Mouse (Mus musculus): Measurements from ENCODE around the gene C3ar1.

The C3ar1 gene

DNA sequence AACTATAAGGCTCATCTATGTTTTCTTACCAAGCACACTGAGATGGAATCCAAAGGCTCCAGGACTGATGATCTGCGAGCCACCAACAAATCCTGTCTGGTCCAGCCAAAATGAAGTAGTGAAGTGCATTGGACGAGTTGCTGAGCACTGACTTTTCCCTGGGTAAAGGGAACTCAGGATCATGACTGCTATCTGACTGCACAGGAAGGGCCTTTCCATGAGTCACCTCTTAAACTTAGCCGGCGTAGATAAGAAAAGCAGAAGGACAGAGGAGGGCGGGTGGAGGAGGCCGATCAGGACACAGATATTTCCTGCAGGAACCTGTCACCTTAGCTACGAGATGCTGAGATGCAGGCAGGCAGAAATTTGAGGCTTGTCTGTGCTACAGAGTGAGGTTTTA is at the start of gene C3ar1:
Gene C3ar1, minus strand, starts transcription at position 207 of the 400 bp plus-strand sequence.
- in situ Hi-C loops (cut with MboI; ENCODE audit: low pct_unique_long_range_greater_than_20kb in 1 of 2, low sequenced_read_pairs in 2 of 2, unreplicated experiment in 1 of 2), result no loop called here

- in situ Hi-C loops (cut with MboI; ENCODE audit: low pct_unique_long_range_greater_than_20kb in 1 of 2, low sequenced_read_pairs in 2 of 2, unreplicated experiment in 1 of 2), result loop anchor here in 1 of 2 experiments (10.0 to 25.0 kb wide), 3 partner anchors 112 to 370 kb away; partner anchors contain the start of gene Clec4d
These were observed 36.6 kb upstream of the C3ar1 start for GRCm38 (mm10) chr6:122892442-122893049.

- in situ Hi-C loops (cut with MboI; ENCODE audit: low pct_unique_long_range_greater_than_20kb in 1 of 2, low sequenced_read_pairs in 2 of 2, unreplicated experiment in 1 of 2), result loop anchor here in 1 of 2 experiments (25.0 kb wide), 1 partner anchor 373 kb away; the partner anchor contains the start of gene Clec4d
These were observed 33.6 kb upstream of the C3ar1 start for GRCm38 (mm10) chr6:122889599-122889998.

GRCm38 (mm10) chr6:122883603-122884002 is 27.6 kb upstream of the C3ar1 start:
- in situ Hi-C loops (cut with MboI; ENCODE audit: low pct_unique_long_range_greater_than_20kb in 1 of 2, low sequenced_read_pairs in 2 of 2, unreplicated experiment in 1 of 2), result loop anchor here in 1 of 2 experiments (25.0 kb wide), 1 partner anchor 379 kb away; the partner anchor contains the start of gene Clec4d

DNA sequence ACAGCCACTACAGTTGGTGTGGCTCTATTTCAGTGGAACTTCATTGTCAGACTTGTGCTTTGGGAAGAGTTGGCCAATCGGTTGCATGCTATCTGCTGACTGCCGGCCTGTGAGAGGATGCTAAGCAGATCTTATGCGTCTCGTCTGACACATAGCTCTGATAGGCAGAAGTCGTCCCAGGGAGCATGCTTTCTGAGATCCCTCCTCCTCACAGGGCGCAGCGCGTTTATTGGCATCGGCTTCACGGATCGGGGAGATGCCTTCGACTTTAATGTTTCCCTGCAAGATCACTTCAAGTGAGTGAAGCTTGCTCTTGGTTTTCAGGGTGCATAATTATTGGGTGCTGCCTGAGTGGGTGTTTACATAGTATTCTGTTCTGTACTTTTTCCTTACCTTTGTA is 25.3 kb upstream of the C3ar1 start:
- in situ Hi-C loops (cut with MboI; ENCODE audit: low pct_unique_long_range_greater_than_20kb in 1 of 2, low sequenced_read_pairs in 2 of 2, unreplicated experiment in 1 of 2), result loop anchor here in 1 of 2 experiments (25.0 kb wide), 1 partner anchor 381 kb away; the partner anchor contains the start of gene Clec4d

- in situ Hi-C loops (cut with MboI; ENCODE audit: low pct_unique_long_range_greater_than_20kb in 1 of 2, low sequenced_read_pairs in 2 of 2, unreplicated experiment in 1 of 2), result loop anchor here in 1 of 2 experiments (25.0 kb wide), 1 partner anchor 382 kb away; the partner anchor contains the start of gene Clec4d
These were observed 24.0 kb upstream of the C3ar1 start for GRCm38 (mm10) chr6:122879781-122880505.

DNA sequence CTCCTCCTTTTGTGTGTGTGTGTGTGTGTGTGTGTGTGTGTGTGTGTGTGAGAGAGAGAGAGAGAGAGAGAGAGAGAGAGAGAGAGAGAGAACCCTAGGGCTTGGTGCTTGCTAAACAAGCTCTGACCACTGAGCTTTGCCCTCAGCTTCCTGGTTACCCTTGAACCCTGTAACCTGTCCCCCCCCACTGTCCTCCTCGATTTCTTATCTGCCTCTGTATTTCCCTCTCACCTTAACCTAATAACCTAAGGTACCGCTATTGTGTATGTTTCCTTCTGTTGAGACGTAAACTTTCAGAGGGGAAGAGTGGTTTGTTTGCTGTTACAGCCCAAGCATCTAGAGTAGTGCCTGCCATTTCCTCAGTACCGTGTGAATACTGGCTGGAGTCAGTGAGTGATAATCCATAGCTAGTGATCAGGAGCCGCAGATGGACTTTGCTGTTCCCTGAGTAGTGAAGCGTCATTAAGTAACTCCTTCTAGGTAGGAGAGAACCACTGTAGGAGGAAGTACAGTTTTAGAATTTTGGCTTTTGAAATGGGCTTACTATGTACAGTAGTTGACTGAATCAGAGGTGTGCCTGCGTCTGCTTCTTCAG is 23.3 kb upstream of the C3ar1 start:
- in situ Hi-C loops (cut with MboI; ENCODE audit: low pct_unique_long_range_greater_than_20kb in 1 of 2, low sequenced_read_pairs in 2 of 2, unreplicated experiment in 1 of 2), result loop anchor here in 1 of 2 experiments (25.0 kb wide), 1 partner anchor 383 kb away; the partner anchor contains the start of gene Clec4d

GRCm38 (mm10) chr6:122874720-122875389 is 18.9 kb upstream of the C3ar1 start:
- in situ Hi-C loops (cut with MboI; ENCODE audit: low pct_unique_long_range_greater_than_20kb in 1 of 2, low sequenced_read_pairs in 2 of 2, unreplicated experiment in 1 of 2), result loop anchor here in 1 of 2 experiments (25.0 kb wide), 1 partner anchor 387 kb away; the partner anchor contains the start of gene Clec4d

- in situ Hi-C loops (cut with MboI; ENCODE audit: low pct_unique_long_range_greater_than_20kb in 1 of 2, low sequenced_read_pairs in 2 of 2, unreplicated experiment in 1 of 2), result no loop called here
These were observed 18.1 kb upstream of the C3ar1 start, which contains the start of gene Necap1 for GRCm38 (mm10) chr6:122873871-122874719. Gene Necap1 (plus strand): TSS chr6:122874474.

DNA sequence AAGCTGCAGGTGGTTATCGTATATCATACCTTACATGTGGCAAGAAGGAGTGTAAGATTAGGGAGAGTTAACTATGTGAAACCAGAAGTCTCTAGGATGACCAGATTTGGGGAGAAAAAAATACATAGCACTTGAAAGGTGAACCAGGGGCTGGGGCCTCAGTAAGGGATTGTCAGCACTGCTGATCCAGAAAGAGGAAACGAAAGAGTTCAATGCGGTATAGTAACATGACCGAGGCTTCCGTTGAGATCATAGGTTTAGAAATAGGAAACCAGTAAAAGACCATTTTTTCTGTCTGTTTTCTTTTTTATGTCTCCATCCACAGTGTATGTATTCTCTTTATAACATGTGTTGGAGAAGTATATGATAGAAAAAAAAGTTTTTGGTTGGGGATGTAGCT is 16.8 kb upstream of the C3ar1 start:
- in situ Hi-C loops (cut with MboI; ENCODE audit: low pct_unique_long_range_greater_than_20kb in 1 of 2, low sequenced_read_pairs in 2 of 2, unreplicated experiment in 1 of 2), result no loop called here

DNA sequence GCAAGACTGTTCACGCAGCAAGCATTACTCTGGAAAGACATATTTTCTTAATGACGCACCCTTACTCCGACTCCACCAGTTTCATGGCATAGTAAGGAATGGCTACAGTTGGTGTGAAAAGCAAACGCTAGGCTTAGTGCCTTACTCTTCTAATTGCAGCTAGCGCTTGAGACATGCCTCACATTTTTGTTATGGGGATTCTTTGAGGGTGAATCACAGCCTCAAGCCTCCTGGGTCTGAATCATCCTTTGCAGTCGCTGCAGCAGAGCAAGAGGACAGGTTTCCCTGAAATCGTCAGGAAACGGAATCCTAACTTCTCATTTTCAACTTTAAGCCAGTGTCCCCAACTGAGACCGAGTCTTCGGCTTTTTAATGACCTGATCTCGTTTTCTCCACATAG is 13.9 kb upstream of the C3ar1 start:
- in situ Hi-C loops (cut with MboI; ENCODE audit: low pct_unique_long_range_greater_than_20kb in 1 of 2, low sequenced_read_pairs in 2 of 2, unreplicated experiment in 1 of 2), result no loop called here

DNA sequence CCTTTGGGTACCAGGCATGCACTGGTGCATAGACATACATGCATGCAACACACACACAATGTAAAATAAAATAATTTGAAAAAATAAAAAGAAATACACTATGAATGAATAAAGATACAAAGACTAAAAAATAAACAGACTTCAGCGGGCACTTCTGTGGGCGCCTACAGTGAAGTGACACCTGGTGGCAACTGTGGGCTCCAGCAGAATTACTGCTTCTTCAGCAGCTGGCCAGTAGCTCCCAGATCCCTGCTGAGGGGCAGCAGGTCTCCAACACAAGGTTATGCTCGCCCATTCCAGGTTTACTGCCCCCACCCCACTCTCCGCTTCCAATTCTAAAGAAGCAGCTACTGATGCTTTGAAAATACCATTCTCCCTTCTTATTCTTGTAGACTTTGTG is 12.0 kb upstream of the C3ar1 start:
- in situ Hi-C loops (cut with MboI; ENCODE audit: low pct_unique_long_range_greater_than_20kb in 1 of 2, low sequenced_read_pairs in 2 of 2, unreplicated experiment in 1 of 2), result no loop called here

DNA sequence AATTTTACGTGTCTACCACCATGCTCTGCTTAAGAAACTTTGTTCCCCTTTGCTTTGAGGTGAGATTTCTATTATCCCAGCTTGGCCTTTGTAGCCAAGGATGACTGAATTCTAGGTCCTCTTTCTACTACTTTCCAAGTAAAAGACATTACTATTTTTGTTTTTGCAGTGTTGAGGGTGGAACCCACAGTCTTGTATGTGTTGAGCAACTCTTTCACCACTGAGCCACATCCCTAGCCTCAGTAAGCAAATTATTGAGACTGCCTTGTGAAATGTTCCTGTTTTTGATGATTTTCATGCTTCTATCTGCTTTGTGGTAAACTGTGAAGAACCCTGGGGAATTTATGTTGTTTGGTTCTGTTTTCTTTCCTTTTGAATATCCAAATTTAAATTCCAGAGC is 6.9 kb upstream of the C3ar1 start:
- in situ Hi-C loops (cut with MboI; ENCODE audit: low pct_unique_long_range_greater_than_20kb in 1 of 2, low sequenced_read_pairs in 2 of 2, unreplicated experiment in 1 of 2), result no loop called here

GRCm38 (mm10) chr6:122862434-122862833 is 6.5 kb upstream of the C3ar1 start:
- in situ Hi-C loops (cut with MboI; ENCODE audit: low pct_unique_long_range_greater_than_20kb in 1 of 2, low sequenced_read_pairs in 2 of 2, unreplicated experiment in 1 of 2), result no loop called here

DNA sequence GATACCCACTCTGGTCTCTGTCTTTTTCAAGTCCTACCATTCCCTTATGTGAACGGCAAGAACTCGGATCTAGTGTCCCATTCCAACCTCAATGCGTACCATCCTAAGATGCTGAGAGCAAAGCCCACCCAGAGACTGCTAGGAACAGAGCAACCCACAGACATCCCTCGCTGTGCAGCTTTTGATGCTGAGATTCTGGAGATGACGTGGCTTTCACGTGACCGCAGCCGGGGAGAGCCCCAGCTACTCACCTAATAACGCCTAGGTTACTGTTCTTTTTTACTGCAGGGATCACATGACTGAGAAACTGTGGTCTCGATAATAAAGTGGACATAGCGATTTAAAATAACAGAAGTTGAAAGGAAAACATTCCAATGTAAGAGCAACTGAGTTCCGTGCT is 1.4 kb downstream of the C3ar1 start:
- in situ Hi-C loops (cut with MboI; ENCODE audit: low pct_unique_long_range_greater_than_20kb in 1 of 2, low sequenced_read_pairs in 2 of 2, unreplicated experiment in 1 of 2), result no loop called here

GRCm38 (mm10) chr6:122852696-122853095 is 3.3 kb downstream of the C3ar1 start:
- in situ Hi-C loops (cut with MboI; ENCODE audit: low pct_unique_long_range_greater_than_20kb in 1 of 2, low sequenced_read_pairs in 2 of 2, unreplicated experiment in 1 of 2), result no loop called here

DNA sequence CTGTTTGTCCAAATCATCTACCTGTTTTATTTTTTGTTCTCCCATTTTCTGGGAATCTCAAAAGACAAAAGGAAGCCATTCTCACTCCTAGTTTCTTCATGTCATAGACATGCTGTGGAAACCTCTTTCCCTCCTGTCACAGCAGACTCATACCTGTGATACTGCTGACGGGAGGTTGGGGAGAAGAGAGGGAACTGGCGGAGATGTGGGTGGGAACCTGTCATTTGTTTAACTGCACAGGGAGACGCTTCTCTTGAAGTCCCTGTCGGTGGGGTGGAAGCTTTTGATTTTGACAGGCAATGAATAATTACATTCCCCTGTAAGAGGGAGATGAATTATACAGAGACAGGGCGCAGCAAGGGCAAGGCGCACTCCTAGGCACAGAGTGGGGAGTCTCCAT is 12.2 kb downstream of the C3ar1 start:
- in situ Hi-C loops (cut with MboI; ENCODE audit: low pct_unique_long_range_greater_than_20kb in 1 of 2, low sequenced_read_pairs in 2 of 2, unreplicated experiment in 1 of 2), result no loop called here

DNA sequence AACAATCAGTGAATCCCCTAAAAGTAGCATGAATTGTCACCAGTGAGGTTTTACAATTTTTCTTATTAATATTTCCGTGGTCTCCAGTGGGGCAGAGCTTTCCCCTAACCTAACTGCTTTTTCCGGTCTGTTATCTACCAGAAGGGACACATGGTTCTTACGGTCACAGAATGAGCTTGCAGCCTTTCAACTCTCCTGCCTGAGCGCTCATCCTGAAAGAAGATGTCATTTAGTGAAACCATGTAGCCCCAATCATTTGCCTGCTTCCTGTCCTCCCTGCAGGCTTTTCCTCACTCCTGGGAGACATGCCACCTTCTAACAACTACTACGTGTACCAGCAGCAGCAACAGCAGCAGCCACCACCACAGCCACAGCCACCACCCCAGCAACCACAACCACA is 18.4 kb downstream of the C3ar1 start:
- in situ Hi-C loops (cut with MboI; ENCODE audit: low pct_unique_long_range_greater_than_20kb in 1 of 2, low sequenced_read_pairs in 2 of 2, unreplicated experiment in 1 of 2), result no loop called here
